Mouse (Mus musculus): ENCODE data around the gene Phpt1. TPM values are rescaled to one million over a fixed set of nuclear protein-coding genes. Genes with fewer than 3 reads are reported as not detected.

Phpt1 gene
- polyA plus RNA-seq, 1 experiment from 2014 or later, result 9.0 TPM

GRCm38 (mm10) chr2:25577951-25578795 lies 3.1 kb upstream of the Phpt1 start:
- Histone ChIP-seq H3K27ac (no peak overlapping the region), H3K79me2 (ENCODE audit: inconsistent target) (no peaks in the 10 kb centered on the region), H3K36me3 (ENCODE audit: inconsistent target) (peaks cover 1% of the 10 kb centered on the region; the same call in 1 of the 2 replicates), H3K4me3 (ENCODE audit: inconsistent target) (no peak overlapping the region)
- 11% methylated on average over 73 of the region's 75 CpGs for WGBS (ENCODE audit: missing documents)

GRCm38 (mm10) chr2:25576965-25577891 lies 2.2 kb upstream of the Phpt1 start:
- Histone ChIP-seq H3K36me3 (ENCODE audit: inconsistent target) (no peaks in the 10 kb centered on the region), H3K4me3 (ENCODE audit: inconsistent target) (no peak overlapping the region), H3K27ac (no peak overlapping the region), H3K79me2 (ENCODE audit: inconsistent target) (no peaks in the 10 kb centered on the region)
- 30% methylated on average over 87 of the region's 92 CpGs for WGBS (ENCODE audit: missing documents)

- H3K27ac ChIP-seq, result no peak overlapping the region
- no peaks in the 10 kb centered on the region for H3K36me3 ChIP-seq (ENCODE audit: inconsistent target)
- WGBS (ENCODE audit: missing documents), result 95% methylated on average over 13 of the region's 16 CpGs
- no peak overlapping the region for H3K4me3 ChIP-seq (ENCODE audit: inconsistent target)
- H3K79me2 ChIP-seq (ENCODE audit: inconsistent target), result no peaks in the 10 kb centered on the region
Measured at GRCm38 (mm10) chr2:25576028-25576850, 1.2 kb upstream of the Phpt1 start.

- H3K36me3 ChIP-seq (ENCODE audit: inconsistent target), result no peaks in the 10 kb centered on the region
- peak overlapping the region; percentile 43 for H3K4me3 ChIP-seq (ENCODE audit: inconsistent target)
- H3K79me2 ChIP-seq (ENCODE audit: inconsistent target), result no peaks in the 10 kb centered on the region
- H3K27ac ChIP-seq, result peak overlapping the region; percentile 52; the same call in 1 of the 2 replicates
- 27% methylated on average over 21 of the region's 21 CpGs for WGBS (ENCODE audit: missing documents)
Measured at GRCm38 (mm10) chr2:25575432-25576027, 506 bp upstream of the Phpt1 start.

GRCm38 (mm10) chr2:25574136-25574535 lies 888 bp downstream of the Phpt1 start:
- WGBS (ENCODE audit: missing documents), result 24% methylated on average over 11 of the region's 11 CpGs
- Histone ChIP-seq H3K36me3 (ENCODE audit: inconsistent target) (no peaks in the 10 kb centered on the region), H3K79me2 (ENCODE audit: inconsistent target) (no peaks in the 10 kb centered on the region), H3K4me3 (ENCODE audit: inconsistent target) (peak overlapping the region; percentile 43), H3K27ac (peak overlapping the region; percentile 52)

DNA sequence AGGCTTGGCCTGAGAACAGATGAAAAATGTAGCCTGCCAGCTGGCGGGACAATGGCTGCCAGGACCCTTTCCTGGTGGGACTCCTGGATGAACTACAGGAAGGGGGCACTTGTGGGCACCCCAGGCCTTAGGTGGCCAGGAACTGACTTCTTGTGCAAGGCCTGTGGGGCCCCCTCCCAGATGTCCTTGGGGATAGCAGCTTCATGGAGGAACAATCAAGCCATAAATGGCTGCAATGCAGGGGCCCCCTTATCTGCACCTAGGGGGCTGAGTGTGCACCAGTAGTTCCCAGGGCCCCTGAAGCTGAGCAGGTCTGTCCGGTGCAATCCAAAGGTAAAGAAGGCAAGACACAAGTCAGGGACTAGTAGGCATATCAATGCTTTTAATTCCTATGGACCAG lies 2.0 kb downstream of the Phpt1 start:
- Histone ChIP-seq H3K79me2 (ENCODE audit: inconsistent target) (no peaks in the 10 kb centered on the region), H3K27ac (no peak overlapping the region), H3K4me3 (ENCODE audit: inconsistent target) (no peak overlapping the region), H3K36me3 (ENCODE audit: inconsistent target) (no peaks in the 10 kb centered on the region)
- WGBS (ENCODE audit: missing documents), result 100% methylated on average over 2 of the region's 2 CpGs

DNA sequence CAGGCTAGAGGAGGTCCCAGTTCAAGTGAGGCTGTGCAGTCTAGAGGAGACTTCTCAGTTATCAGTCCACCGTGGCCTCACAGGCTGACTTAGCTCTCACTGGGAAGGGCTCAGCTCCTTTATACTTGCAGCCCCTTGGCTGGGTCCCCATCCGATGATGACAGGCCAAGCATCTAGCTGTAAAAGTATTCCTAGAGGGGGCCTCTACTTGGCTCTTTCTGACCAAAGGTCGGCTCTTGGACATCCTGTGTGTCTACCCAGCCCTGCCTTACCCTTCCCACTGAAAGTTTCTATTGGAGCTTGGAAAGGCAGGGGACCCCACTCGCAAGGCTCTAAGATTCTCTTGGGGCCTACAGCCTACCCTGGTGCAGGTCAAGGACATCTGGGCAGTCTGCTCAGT lies 3.8 kb downstream of the Phpt1 start:
- WGBS (ENCODE audit: missing documents), result 98% methylated on average over 4 of the region's 4 CpGs
- Histone ChIP-seq H3K79me2 (ENCODE audit: inconsistent target) (no peaks in the 10 kb centered on the region), H3K36me3 (ENCODE audit: inconsistent target) (no peaks in the 10 kb centered on the region), H3K4me3 (ENCODE audit: inconsistent target) (no peak overlapping the region), H3K27ac (no peak overlapping the region)

GRCm38 (mm10) chr2:25569323-25569722 lies 5.7 kb downstream of the Phpt1 start:
- no peaks in the 10 kb centered on the region; the same call in 1 of the 2 replicates for H3K36me3 ChIP-seq (ENCODE audit: inconsistent target)
- no peak overlapping the region for H3K27ac ChIP-seq
- WGBS (ENCODE audit: missing documents), result 100% methylated on average over 3 of the region's 3 CpGs
- H3K79me2 ChIP-seq (ENCODE audit: inconsistent target), result no peaks in the 10 kb centered on the region
- no peak overlapping the region for H3K4me3 ChIP-seq (ENCODE audit: inconsistent target)

- no peak overlapping the region for H3K4me3 ChIP-seq (ENCODE audit: inconsistent target)
- H3K79me2 ChIP-seq (ENCODE audit: inconsistent target), result no peaks in the 10 kb centered on the region
- H3K36me3 ChIP-seq (ENCODE audit: inconsistent target), result peaks cover 6% of the 10 kb centered on the region
- 93% methylated on average over 6 of the region's 6 CpGs for WGBS (ENCODE audit: missing documents)
- no peak overlapping the region for H3K27ac ChIP-seq
Measured at GRCm38 (mm10) chr2:25568473-25569019, 6.5 kb downstream of the Phpt1 start.

DNA sequence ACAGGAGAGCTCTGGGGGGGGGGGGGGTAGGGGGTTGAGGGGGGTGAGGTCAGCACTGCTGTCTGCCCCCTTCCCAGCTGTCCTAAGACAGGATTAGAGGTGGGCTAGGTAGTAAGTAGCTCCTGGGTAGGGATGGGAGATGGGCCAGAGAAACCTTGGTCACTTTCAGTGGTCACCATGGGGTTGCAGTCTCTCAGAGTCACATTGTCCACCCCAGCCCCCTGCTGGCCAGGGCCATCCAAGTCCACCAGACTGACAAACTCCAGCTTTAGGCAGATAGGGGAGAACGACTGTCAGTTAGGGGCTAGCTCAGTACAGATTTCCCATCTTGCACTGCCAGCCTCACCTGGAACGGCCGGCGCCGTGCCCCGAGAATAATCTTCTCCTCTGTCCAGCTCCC lies 8.5 kb downstream of the Phpt1 start:
- Histone ChIP-seq H3K27ac (no peak overlapping the region), H3K4me3 (ENCODE audit: inconsistent target) (no peak overlapping the region), H3K36me3 (ENCODE audit: inconsistent target) (peaks cover 26% of the 10 kb centered on the region), H3K79me2 (ENCODE audit: inconsistent target) (no peaks in the 10 kb centered on the region)
- 96% methylated on average over 6 of the region's 6 CpGs for WGBS (ENCODE audit: missing documents)

DNA sequence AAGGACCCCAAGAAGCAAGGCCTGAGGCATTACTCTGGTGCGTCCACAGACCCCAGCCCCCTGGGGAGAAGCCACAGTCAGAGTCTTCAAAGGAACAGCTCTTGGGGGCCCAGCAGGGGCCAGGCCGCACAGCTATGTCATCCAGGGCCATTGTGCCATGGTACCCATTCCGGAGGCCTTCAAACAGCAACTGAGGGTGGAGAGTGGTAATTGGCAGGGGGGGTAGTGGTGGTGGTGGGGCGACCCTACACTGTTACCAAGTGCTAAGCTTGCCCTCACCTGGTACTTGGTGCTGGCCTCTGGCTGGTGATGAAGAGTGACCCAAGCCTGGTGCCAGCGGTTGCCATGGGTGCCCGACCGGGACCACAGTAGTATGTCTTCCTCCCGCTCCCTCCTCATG lies 9.3 kb downstream of the Phpt1 start:
- H3K36me3 ChIP-seq (ENCODE audit: inconsistent target), result peaks cover 34% of the 10 kb centered on the region
- no peak overlapping the region for H3K4me3 ChIP-seq (ENCODE audit: inconsistent target)
- H3K27ac ChIP-seq, result no peak overlapping the region
- WGBS (ENCODE audit: missing documents), result 90% methylated on average over 8 of the region's 8 CpGs
- no peaks in the 10 kb centered on the region; the same call in 1 of the 2 replicates for H3K79me2 ChIP-seq (ENCODE audit: inconsistent target)

DNA sequence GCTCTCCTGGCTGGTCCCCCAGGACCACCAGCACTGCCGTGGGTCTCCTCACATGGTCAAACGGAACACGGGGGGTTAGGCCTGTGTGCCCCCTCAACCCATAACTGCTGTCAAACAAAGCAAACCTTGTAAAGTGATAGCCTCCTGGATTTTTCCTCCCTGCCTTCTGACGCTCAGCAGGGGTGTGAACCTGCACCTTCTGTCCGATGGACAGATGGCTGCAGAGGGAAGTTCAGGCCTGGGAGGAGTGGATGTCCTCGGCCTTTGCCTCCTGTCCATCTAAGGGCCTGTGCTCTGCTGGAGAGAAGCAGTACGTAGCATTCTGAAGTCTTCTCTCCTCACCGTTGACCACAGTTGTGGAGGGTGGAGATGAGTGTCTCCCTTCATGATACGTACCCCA lies 13.1 kb downstream of the Phpt1 start:
- Histone ChIP-seq H3K27ac (no peak overlapping the region), H3K4me3 (ENCODE audit: inconsistent target) (no peak overlapping the region), H3K36me3 (ENCODE audit: inconsistent target) (peaks cover 41% of the 10 kb centered on the region), H3K79me2 (ENCODE audit: inconsistent target) (peaks cover 33% of the 10 kb centered on the region)
- WGBS (ENCODE audit: missing documents), result 94% methylated on average over 9 of the region's 9 CpGs

- H3K4me3 ChIP-seq (ENCODE audit: inconsistent target), result no peak overlapping the region
- H3K79me2 ChIP-seq (ENCODE audit: inconsistent target), result peaks cover 33% of the 10 kb centered on the region
- peaks cover 41% of the 10 kb centered on the region for H3K36me3 ChIP-seq (ENCODE audit: inconsistent target)
- H3K27ac ChIP-seq, result no peak overlapping the region
- 93% methylated on average over 7 of the region's 8 CpGs for WGBS (ENCODE audit: missing documents)
Measured at GRCm38 (mm10) chr2:25560551-25560950, 14.5 kb downstream of the Phpt1 start.

Data from macrophage (primary cell).